Mouse (Mus musculus) stomach, postnatal 0 days (tissue): ENCODE data around the gene Rreb1.

Experiments
- CTCF ChIP-seq: IDR thresholded peaks from 2 replicates; pipeline ENCODE4 v1.5.1; 2016; ENCODE audit warnings: antibody characterized with exemption, low read depth, mild to moderate bottlenecking, moderate library complexity
- EP300 ChIP-seq: optimal IDR thresholded peaks from 2 replicates; pipeline ENCODE3; 2016; ENCODE audit warnings: antibody characterized with exemption

- peak; percentile 19; the same call in 1 of the 2 replicates for TF ChIP-seq CTCF
- no peak for TF ChIP-seq EP300
These were observed 79.9 kb downstream of the Rreb1 start for GRCm38 (mm10) chr13:37858066-37858501.
